Mouse (Mus musculus): ENCODE results near the gene Dnal4.

Gene Dnal4

DNA sequence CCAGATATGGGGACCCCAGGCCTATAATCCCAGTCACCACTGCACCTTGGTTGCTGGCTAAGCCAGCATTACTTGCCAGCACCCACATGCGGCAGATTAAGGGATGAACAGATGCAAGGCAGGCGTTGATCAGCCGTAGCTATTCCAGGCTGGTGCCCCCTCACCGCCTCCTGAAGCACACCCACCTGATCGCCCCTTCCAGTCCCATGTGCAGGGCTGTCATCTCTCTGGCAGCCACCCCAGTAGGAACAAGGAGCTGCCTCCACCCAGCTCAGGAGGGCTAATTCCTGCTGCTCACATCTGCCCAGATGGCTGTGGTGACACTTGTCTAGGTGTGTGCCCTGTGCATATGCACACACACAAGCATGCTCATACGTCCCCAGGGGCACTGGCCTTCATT lies 16.7 kb downstream of the Dnal4 start:
- DNase-seq: no peak

DNA sequence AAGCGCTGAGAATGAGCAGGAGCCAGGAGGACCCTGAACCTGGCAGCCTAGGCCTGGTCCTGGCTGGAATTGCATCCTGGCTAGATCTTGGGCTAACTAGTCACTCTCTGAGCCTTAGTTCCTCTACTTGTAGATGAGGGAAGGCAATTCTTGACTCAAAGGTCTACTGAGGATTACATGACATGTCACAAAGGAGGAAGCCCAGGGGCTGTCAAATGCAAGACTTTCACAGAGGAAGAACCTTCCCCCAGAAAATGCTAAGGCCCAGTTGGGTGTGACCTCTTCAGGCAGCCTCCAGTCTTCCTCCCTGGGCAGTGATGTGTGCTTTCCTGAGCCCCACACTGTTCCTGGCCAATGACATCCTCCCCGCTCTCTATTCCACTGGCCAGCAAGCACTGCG lies 20.5 kb downstream of the Dnal4 start:
- no peak for DNase-seq

DNA sequence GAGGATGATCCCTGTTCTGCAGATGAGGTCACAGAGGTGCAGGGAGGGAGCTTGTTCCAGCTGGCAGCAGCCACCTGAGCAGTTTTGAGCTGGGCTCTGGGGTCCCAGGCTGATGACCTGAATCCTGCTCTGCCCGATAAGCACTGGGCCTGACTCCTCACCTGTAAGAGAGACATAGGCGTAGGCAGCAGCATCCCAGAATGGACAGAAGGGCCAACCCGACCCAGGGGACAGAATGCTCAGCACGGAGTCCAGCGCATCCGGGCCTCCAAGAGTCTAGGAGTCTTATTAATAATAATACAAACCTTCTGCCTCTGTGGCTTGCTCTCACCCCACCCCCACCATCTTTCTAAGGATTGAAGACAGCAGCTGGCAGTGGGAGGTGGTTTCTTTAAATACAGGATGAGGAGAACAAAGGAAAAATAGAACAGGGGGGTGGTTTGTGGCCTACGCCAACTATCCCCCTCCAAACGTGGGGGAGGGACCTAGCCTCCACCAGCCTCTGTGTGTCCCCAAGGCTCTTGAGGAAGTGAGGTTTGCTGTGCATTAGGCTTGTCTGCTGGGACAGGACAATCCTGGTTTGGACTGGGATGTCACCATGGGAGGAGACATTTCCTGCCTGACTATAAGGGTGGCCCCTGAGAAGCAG lies 21.5 kb downstream of the Dnal4 start:
- no peak for DNase-seq

DNA sequence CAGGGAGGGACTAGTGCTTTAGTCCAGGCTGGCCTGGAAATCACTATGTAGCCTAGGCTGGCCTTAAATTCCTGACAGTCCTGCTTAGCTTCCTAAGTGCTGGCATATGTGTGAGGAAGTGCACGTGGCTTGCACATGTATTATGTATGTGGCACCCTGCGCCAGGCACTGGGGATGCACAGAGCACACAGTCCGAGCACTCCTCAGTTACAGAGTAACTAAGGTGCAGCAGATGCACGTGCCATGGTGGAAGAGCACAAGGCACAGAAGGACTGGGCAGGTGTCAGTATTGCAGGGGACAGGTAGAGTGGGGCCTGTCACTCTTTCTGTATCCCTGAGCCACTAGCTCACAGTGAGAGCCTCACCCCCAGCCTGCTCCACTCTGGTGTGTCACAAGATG lies 22.5 kb downstream of the Dnal4 start:
- no peak for DNase-seq

DNA sequence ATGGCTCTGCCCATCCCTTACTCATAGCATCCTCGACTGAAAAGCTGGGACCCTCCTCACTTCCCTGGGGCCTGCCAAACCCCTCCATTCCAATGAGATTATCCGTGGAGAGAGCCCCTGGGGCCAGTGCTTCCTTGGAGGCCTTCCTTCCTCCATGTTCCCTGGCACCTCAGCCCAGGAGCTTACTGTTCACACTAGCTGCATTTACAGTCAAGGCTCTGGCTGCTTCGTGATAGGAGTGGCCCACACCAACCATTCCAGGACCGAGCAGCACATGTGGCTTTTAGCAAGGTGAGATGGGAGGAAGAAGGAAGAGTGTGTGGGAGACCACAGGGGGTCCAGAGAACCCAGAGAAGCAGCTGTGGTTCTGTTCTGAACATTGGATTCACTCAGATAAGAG lies 23.8 kb downstream of the Dnal4 start:
- no peak for DNase-seq

DNA sequence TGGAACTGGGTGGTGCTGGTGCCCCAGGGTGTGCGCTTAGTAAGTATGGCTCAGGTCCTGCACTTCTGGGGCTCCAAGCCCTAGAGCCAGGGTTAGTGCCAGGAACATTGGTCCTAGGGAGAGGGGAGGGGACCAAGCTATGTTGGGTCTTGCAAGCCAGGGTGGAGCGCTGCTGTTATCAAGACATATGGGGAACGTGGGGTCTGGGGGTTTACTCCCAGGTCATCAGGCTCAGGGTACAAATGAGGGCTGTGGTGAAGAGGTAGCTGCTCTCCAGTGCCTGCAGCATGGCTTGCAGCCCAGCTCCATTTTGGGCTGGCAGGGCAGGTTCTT lies 24.3 kb downstream of the Dnal4 start:
- no peak for DNase-seq

DNA sequence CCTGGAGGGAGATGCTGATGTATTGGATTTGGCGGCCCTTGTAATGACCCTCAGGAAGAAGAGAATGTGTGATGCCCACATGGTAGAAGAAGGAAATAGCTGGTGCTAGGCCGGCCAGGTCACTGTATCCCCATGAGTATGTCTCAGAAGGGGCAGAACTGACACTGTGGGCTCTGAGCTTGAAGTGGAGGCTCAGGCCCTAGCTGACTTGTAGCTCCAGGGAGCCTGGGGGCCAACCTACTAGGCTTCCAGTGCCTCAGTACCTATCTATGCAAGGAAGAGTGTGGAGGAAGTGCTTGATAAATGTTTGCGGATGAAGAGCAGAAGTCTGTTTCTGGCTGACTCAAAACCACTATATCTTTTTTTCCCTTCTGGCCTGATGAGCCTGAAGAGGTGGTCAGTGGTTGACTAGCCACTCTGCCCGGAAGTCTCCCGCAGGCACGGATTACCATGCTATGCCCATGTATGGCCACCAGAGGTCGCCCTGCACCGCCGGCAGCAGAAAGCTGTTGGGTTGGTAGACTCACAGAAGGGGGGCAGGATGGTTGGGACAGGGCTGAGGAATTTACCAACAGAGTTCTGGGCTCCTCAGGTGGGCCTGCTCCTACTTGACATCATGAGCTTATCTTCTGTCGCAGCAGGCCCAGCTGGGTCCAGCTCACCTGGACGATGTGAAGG lies 24.8 kb downstream of the Dnal4 start:
- peak; percentile 69 for DNase-seq

DNA sequence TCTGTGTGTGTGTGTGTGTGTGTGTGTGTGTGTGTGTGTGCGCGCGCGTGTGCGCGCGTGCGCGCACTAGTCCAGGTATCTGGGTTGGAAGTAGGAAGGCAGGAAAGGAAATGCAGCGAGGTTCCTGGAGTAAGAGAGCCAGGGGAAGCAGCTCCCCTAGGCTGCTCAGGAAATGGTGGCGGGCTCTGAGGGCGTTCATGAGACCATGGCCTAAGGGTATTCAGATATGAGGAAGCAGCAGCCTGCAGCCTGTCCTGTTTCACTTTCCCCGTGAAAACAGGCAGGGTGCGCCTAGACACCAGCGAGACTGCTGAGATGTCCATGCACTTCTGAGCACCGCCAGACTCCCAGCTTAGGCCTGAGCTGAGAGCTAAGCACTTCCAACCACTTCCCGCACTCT lies 25.9 kb downstream of the Dnal4 start:
- no peak for DNase-seq

DNA sequence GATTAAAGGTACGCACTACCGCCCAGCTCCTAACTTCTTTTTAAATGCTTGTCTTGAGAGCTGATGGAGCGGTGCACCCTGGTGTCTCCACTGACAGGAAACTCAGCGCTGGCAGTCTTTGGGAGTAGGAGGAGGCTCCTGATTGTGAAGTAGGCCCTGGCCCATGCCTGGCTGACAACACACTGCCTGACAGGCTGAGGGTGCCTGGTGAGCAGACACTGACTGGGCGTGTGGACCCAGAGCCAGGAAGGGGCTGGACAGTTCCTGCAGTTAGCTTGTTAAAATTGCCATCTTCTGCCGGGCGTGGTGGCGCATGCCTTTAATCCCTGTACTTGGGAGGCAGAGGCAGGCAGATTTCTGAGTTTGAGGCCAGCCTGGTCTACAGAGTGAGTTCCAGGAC lies 27.4 kb downstream of the Dnal4 start:
- no peak for DNase-seq

DNA sequence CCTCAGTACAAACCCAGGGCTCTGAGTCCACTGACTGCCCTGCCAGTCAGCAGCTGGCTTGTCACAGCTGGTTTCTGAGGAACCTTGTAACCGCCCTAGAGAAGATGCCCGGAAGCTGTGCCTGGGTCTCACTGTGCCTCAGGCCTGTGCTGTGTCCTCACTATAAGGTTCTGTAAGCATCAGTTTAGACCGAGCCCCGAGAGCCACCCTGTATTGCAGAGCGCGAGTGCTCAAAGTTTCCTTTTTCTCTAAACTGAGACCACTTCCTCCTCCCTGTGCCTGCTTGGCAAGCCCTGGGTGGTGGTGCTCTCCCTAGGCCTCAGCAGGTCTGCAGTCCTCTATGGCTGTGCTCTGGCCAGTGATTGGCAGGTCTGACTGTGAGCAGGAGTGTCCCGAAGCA lies 28.5 kb downstream of the Dnal4 start:
- no peak for DNase-seq

DNA sequence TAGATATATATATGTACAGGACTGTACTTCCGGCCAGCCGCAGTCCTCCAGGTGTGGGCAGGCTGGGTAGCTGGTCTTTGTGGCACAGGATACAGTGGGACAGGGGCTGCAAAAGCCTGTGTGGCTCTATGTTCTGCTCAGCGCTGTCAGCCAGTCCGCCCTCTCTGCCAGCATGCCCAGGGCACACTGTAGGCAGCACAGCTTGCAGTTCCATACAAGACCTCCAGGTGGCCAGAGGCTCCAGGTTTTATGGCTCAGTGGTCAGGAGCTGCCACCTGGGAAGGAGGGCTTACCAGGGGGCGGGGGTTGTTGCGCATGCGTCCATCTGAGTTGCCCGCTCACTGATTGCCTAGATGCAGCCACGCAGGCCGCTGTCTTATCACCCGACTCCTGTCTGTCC lies 29.7 kb downstream of the Dnal4 start:
- peak in 1 of 2 experiments; percentile 49 for DNase-seq

DNA sequence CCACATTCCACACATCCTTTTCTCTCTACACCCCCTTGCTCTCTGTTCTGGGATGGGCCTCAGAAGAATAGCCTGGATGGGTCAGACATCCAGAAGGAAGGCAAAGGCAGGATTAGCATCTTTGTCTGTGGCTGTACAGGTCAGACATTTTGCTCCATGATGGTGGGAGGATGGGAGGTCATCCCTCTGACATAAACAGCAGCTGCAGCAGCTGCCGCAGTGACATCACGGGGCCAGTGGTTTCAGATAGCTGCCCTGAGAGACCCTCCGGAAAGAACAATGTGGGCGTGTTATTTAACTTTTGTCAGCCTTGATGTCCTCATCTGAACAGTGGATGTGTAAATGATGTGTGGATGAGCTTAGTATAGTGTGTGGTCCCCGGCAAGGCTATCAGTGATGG lies 31.8 kb downstream of the Dnal4 start:
- no peak for DNase-seq

DNA sequence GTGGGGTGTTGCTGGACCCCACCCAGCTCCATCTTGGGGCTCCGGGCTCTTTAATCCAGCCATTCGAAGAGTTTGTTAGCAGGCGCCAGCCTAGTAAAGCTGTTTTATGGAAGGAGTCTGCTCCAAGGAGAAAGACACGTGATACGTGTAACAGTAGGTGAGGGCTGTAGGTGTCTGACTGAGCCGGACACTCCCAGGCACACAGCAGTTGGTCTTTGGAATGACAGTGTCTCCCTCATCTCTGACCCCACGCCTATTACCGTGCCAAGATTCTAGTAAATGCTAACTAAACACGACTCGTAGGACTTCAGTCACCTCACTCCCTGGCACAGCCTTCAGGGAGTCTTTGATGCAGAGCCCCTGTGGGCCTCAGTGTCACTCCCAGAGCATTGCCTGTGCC lies 32.3 kb downstream of the Dnal4 start:
- peak; percentile 59 to 80 for DNase-seq

DNA sequence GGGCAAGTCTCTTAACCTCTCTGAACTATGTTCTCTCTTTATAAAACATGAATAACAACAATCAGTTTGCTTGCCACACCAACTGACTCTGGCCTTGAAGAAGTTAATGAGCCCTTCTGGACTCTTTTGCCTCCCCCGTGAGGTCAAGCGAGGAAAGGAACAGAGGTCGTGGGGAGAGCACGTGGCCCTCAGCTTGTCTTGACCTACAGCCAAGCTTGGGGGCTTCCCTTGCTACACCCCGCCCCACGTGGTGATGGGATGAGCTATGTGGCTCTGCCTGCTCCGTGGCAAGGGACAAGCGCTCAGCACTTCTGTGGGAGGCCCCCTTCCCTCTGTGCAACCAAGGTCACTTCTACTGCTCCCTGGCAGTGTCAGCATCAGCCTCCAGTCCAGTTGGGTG lies 32.9 kb downstream of the Dnal4 start:
- peak; percentile 59 to 82 for DNase-seq

DNA sequence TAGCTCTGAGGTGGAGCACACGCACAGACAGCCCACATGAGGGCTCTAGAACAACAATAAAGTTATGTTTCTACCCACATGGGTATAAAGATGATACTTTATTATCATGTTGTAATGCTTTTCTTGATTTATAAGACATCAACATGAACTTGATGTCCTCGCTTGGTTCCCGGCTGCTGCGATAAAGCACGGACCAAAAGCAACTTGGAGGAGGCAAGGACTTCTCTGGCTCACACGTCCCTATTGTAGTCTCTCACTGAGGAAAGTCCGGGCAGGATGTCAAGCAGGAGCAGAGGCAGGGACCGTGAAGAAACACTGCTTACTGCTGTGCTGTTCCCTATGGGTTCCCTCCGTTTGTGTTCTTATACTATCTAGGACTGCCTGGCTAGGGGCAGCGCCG lies 33.6 kb downstream of the Dnal4 start:
- DNase-seq: no peak

DNA sequence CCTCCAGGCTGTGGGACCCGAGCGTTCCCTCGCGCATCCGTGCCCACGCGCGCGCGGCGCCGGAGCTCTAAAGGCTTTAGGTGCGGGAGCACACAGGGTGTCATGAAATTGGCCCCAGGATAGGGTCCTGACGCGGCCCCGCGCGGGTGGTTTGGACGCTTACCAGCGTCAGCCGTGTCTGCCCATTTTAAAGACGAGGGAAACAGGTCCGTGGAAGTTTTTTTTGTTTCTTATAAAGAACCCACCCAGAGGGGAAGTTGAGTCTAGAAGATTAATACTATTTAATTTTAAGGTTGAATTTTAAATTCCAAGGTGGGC lies 35.0 kb downstream of the Dnal4 start:
- no peak for DNase-seq

DNA sequence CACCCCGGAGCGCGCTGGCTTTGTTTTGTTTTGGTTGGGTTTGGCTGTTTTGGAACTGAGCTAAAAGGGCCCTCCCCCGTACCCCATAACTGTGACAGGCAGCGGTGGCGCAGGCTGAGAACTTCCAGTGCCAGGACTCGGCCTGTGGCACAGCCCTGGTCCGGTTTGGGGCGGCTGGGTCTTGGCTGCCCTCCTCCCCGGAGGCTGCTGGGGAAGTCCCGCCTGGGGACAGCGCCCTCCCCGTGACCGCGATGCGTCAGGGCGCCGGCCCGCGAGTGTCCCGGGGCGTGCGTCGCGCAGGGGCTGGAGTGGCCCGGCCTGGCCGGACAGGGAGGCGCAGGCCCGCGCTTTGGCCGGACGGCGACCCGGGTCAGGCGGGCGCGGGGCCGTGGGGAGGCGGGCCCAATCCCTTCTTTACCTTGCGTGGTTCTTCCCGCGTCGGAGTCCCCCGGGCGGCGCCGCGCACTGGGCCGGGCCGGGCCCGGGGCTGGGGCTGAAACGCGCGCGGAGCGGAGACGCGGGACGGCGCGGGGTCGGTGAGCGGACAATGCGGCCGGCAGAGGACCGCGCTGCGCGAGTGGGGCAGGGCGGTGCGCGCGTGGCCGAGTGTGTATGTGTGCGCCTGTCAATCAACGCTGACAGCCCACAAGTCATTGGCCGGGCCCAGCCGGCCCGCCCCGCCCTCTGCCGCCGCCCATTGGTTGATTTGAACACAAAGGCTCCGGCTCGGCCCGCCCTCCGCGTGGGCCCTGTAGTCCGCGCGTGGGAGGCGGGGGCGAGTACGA lies 35.5 kb downstream of the Dnal4 start, which contains the start of gene Sun2:
Gene Sun2, minus strand, starts transcription at position 616 of the 785 bp plus-strand sequence.
- DNase-seq: peak; percentile 95 to 97

DNA sequence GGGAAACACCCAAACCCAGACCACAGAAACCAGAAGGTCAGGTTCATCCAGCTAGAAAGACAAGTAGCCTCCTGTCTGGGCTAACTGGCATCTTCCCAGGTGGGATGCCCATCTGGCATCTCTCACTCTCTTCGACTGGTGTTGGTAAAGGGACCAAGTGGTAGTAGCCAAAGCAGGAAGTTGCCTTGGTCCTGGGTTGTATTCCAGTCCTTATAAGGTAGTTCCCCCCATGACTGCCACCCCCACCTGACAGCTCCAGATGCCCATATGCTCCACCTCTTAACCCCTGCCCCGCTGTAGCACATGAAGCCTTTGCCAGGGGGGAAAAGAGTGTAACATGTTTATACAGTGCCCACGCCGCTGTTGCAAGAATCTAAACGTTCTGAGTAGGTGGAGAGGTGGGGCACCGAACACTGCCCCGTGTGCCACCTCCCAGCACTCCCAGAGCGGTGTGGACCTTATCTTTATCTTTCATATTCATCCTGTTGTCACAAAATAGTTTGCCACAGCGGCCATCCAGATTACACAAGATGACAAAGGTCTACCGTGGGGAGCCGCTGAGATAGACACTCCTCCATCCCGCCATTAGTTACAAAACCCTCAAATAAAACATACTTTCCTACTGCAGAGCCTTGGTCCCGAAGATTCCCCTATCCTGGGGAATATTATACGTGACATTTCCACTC lies 36.3 kb downstream of the Dnal4 start:
- peak in 1 of 2 experiments; percentile 65 for DNase-seq

DNA sequence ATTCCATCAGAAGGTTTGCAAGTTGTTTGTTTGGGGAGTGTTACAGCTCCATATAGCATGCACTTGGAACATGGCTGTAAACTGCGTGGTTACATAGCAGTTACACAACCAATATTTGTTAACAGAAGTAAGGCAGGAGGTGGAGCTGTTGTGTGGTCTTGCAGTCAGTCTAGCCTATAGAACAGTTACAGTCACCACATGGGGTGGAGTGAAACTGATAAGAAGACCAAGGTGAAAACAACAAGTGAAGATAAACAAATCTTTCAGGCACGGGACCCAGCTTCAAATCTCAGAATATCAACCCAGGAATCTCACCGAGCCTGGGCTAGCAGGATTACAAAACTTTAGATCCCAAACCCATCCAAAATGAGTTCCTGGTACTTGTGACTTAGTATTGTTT lies 36.9 kb downstream of the Dnal4 start:
- no peak for DNase-seq

DNA sequence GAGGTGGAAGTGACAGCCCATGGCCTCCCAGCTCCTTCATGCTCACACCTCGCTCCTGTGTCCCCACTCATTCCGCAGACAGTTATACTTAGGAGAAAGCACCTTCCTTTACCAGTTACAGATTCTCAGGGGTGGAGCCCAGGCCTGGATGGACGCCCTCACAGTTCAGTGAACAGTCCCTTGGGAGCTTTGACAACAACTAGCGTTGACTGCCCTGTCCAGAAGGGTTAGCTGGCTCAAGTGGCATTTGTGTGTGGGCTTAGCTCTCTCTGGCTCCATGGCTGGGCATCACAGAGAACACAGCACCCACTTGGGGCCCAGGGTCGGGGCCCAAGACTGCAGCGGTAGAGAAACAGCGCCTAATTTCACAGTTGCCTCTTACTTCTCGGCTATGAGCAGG lies 43.3 kb downstream of the Dnal4 start:
- DNase-seq: no peak

DNA sequence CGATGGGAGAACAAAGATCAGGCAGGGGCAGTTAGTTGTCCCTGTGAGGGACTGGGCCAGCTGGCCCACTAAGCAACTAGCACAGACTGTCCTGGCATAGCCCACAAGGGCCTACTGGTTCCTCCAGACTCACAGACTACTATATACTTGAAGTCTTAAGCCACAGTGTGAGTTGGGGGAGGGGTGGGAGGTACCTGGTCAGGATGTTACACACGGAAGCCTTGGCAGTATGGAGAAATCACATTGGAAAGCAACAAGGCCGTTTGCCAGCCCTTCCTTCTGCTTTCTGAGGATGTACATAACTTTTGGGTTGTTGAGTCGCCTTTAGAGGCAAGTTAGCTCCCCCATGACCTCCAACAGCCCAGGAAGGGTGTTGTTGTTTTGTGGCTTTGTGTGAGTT lies 44.0 kb downstream of the Dnal4 start:
- no peak for DNase-seq

DNA sequence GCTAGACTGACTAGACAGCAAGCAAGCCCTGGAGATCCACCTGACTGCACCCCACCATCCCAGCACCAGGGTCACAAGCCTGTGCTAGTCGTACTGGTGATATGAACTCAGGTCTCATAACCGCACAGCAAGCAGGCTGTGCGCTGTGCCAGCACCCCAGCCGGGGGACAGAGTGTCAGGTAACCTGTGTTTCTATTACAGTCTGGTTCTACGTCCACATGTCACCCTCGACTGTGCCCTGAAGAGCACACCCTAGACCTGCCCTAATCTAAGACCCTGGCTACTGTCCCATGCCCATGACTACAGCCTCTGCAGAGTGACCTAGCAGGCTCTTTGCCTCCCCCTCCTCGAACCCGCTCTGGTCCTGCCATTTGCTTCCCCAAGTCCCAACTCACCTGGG lies 44.5 kb downstream of the Dnal4 start:
- DNase-seq: no peak

DNA sequence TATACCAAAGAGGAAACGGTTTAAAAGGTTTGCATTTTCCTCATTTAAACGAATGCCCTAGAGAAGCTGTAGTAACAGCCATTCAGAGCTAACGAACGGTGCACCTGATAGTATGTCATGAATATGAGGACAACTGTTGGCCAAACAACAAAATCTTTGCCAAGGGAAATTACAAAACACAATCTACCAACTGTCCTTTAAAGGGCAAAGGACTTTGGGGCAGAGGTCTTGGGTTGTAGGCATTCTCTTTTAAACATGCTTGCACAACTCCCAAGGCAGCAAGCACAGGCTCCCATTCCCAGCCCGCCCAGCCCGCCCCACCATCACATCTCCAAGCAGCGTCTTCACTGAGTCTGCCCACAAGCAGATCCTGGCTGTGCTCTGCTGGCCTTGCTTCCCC lies 46.1 kb downstream of the Dnal4 start:
- no peak for DNase-seq
